Mouse (Mus musculus) hindbrain, embryonic 11.5 days (tissue): ENCODE results near the gene Frs3. TPM values are rescaled to one million over a fixed set of nuclear protein-coding genes. Genes with fewer than 3 reads are reported as not detected.

Source experiments
- ATAC-seq: fragments of 200-750 bp; cut with Nextera tagmentation; 2 replicates; pipeline ENCODE4 v1.8.0; 2017; ENCODE audit warnings: mild to moderate bottlenecking, moderate TSS enrichment, moderate library complexity; ENCODE audit not compliant: low FRiP score
- DNase-seq: peaks from one replicate; pipeline ENCODE4 v3.0.0-alpha.2; 2015; ENCODE audit warnings: low spot score
- H3K27ac ChIP-seq: fragments of 300-500 bp; sonication (generic); 2 replicates; pipeline ENCODE4 v1.5.1; 2014; ENCODE audit warnings: mild to moderate bottlenecking, low read depth, low read length
- H3K27me3 ChIP-seq: fragments of 300-500 bp; sonication (generic); 2 replicates; pipeline ENCODE4 v1.6.1; 2014; ENCODE audit warnings: mild to moderate bottlenecking, low read length, moderate library complexity, mixed read lengths; ENCODE audit not compliant: control insufficient read depth, insufficient read depth
- H3K36me3 ChIP-seq: fragments of 300-500 bp; sonication (generic); 2 replicates; pipeline ENCODE4 v1.6.1; 2014; ENCODE audit warnings: mild to moderate bottlenecking, low read length, moderate library complexity, mixed read lengths; ENCODE audit not compliant: control insufficient read depth, insufficient read depth
- H3K4me1 ChIP-seq: fragments of 300-500 bp; sonication (generic); replicated peaks from 2 replicates; pipeline ENCODE4 v1.6.1; 2014; ENCODE audit warnings: low read length, mixed read lengths; ENCODE audit not compliant: control insufficient read depth, insufficient read depth
- H3K4me2 ChIP-seq: fragments of 300-500 bp; sonication (generic); replicated peaks from 2 replicates; pipeline ENCODE4 v1.6.1; 2014; ENCODE audit warnings: mild to moderate bottlenecking, low read depth, low read length
- H3K4me3 ChIP-seq: fragments of 300-500 bp; sonication (generic); 2 replicates; pipeline ENCODE4 v1.5.1; 2014; ENCODE audit warnings: low read depth, low read length
- H3K9ac ChIP-seq: fragments of 300-500 bp; sonication (generic); 2 replicates; pipeline ENCODE4 v1.6.1; 2014; ENCODE audit warnings: low read depth, low read length
- H3K9me3 ChIP-seq: fragments of 300-500 bp; sonication (generic); 2 replicates; pipeline ENCODE4 v1.6.1; 2016; ENCODE audit warnings: low read length; ENCODE audit not compliant: control insufficient read depth
- WGBS: fragments of 180-500 bp; shearing (Covaris S2); extraction: QIAGEN DNeasy Blood & Tissue Kit; methylation state at CpG from one replicate; pipeline ENCODE4 v1.1.7; 2014; 5-methylcytosine and 5-hydroxymethylcytosine counted together
- polyA plus RNA-seq: library from polyadenylated mRNA; unstranded; fragments of >200 nt; fragmentation: Nextera tagmentation; extraction: Ambion mirVana; gene quantifications from 2 replicates; pipeline ENCODE4 v1.2.1, GENCODE M21; 2014

Gene Frs3
- polyA plus RNA-seq, 1 experiment from 2014 or later: 7.9 TPM

GRCm38 (mm10) chr17:47707961-47708360, 19.1 kb downstream of the Frs3 start:
- Histone ChIP-seq H3K9me3 (no peaks in the 10 kb centered on the region), H3K9ac (no peak overlapping the region), H3K4me1 (no peaks in the 10 kb centered on the region; the same call in 1 of the 2 replicates), H3K4me3 (no peak overlapping the region), H3K27me3 (peaks cover under 1% of the 10 kb centered on the region; the same call in 1 of the 2 replicates), H3K27ac (no peak overlapping the region), H3K36me3 (no peaks in the 10 kb centered on the region), H3K4me2 (no peak overlapping the region)
- DNase-seq (no peak), ATAC-seq (no peak)
- 91% methylated on average over 3 of the region's 3 CpGs for WGBS

DNA sequence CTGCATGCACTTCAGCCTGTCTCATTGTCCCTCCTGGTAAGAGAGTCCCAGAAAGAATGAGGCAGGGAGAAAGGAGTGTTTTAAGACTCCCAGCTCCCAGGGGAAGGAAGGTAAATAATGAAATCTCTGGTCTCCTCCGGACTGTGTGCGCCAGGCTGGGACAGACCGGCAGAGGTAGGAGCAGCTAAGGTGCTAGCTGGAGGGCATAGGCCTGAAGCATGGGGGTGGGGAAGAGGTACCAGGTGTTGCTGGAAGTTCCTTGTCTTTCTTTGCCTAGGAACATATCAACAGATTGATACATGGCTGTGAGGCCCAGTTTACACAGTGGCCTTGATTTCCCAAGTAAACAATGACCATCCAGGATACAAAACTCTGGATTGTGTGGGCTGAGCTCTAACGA, 20.1 kb downstream of the Frs3 start:
- no peak overlapping the region for H3K4me2 ChIP-seq
- WGBS: 80% methylated on average over 4 of the region's 4 CpGs
- DNase-seq (no peak), ATAC-seq (no peak)
- H3K27ac ChIP-seq: no peak overlapping the region
- H3K4me3 ChIP-seq: no peak overlapping the region
- no peaks in the 10 kb centered on the region for H3K4me1 ChIP-seq
- no peaks in the 10 kb centered on the region for H3K9me3 ChIP-seq
- no peaks in the 10 kb centered on the region for H3K27me3 ChIP-seq
- no peak overlapping the region for H3K9ac ChIP-seq
- no peaks in the 10 kb centered on the region for H3K36me3 ChIP-seq

- Histone ChIP-seq H3K27me3 (no peaks in the 10 kb centered on the region), H3K36me3 (no peaks in the 10 kb centered on the region), H3K27ac (no peak overlapping the region), H3K9ac (no peak overlapping the region), H3K9me3 (no peaks in the 10 kb centered on the region), H3K4me2 (no peak overlapping the region), H3K4me1 (no peaks in the 10 kb centered on the region), H3K4me3 (no peak overlapping the region)
- 80% methylated on average over 3 of the region's 3 CpGs for WGBS
- DNase-seq (no peak), ATAC-seq (no peak)
Measured at GRCm38 (mm10) chr17:47710036-47710435, 21.2 kb downstream of the Frs3 start.

DNA sequence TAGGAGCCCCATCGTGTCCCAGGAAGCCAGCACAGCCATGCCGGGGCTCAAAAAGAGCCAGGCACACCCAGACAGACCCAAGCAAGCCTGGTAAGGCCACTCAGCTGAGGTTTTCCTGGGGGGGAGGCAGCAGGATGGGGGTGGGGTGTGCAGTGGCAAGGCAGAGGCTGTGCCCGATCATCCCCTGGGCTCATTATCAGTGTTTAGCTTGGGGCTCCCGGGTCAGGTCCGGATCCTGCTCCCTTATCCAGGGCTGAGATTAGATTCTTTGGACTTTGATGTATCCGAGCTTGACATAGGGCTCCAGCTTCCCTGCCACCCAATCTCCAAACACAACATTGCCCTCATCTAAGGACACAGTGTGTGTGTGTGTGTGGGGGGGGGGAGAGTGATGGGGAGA, 23.1 kb downstream of the Frs3 start:
- DNase-seq (no peak), ATAC-seq (no peak)
- 71% methylated on average over 6 of the region's 6 CpGs for WGBS
- Histone ChIP-seq H3K4me3 (no peak overlapping the region), H3K4me2 (no peak overlapping the region), H3K27ac (no peak overlapping the region), H3K27me3 (no peaks in the 10 kb centered on the region), H3K36me3 (no peaks in the 10 kb centered on the region), H3K9ac (no peak overlapping the region), H3K4me1 (no peaks in the 10 kb centered on the region), H3K9me3 (no peaks in the 10 kb centered on the region)

- Histone ChIP-seq H3K4me1 (no peaks in the 10 kb centered on the region), H3K4me3 (no peak overlapping the region), H3K9ac (no peak overlapping the region), H3K27me3 (no peaks in the 10 kb centered on the region), H3K27ac (no peak overlapping the region), H3K36me3 (no peaks in the 10 kb centered on the region), H3K4me2 (no peak overlapping the region), H3K9me3 (no peaks in the 10 kb centered on the region)
- DNase-seq: no peak
- ATAC-seq: no peak
- 50% methylated on average over 11 of the region's 22 CpGs for whole genome bisulfite sequencing
Measured at GRCm38 (mm10) chr17:47712889-47713571, 24.2 kb downstream of the Frs3 start.

- Histone ChIP-seq H3K27ac (no peak overlapping the region), H3K9ac (no peak overlapping the region), H3K4me3 (no peak overlapping the region), H3K36me3 (no peaks in the 10 kb centered on the region), H3K9me3 (no peaks in the 10 kb centered on the region), H3K4me2 (no peak overlapping the region), H3K27me3 (no peaks in the 10 kb centered on the region), H3K4me1 (no peaks in the 10 kb centered on the region)
- DNase-seq: no peak
- no peak for ATAC-seq
- WGBS: 56% methylated on average over 3 of the region's 3 CpGs
Measured at GRCm38 (mm10) chr17:47715037-47715436, 26.2 kb downstream of the Frs3 start.

GRCm38 (mm10) chr17:47721183-47721582, 32.4 kb downstream of the Frs3 start:
- H3K27me3 ChIP-seq: no peaks in the 10 kb centered on the region
- no peak for ATAC-seq
- 86% methylated on average over 4 of the region's 4 CpGs for WGBS

DNA sequence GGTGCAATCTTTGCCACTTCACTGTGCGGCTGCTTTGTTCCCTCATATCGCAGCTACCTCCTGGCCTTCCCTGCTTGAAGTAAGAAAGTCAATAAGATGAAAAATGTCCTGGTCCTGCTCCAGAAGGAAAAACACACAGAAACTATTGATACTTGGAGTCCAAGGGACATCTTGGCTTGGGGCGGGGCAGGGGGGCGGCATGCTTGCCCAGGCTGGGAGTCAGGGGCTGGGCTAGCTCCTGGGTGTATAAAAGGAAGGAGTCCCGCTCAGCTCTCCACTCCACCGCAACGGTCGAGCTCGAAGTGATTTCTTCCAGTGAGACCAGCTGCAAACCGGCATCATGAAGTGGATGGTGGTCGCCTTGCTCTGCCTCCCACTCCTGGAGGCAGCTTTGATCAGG, 37.7 kb downstream of the Frs3 start, which contains the start of gene Pgc:
Pgc (plus strand) TSS at position 277 of the 400 bp plus-strand sequence.
- Histone ChIP-seq H3K36me3 (no peaks in the 10 kb centered on the region), H3K27ac (no peak within 1 kb of the TSS), H3K27me3 (no peaks in the 10 kb centered on the region), H3K4me2 (no peak within 1 kb of the TSS), H3K4me3 (no peak within 1 kb of the TSS), H3K9me3 (no peaks in the 10 kb centered on the region), H3K9ac (no peak within 1 kb of the TSS), H3K4me1 (no peaks in the 10 kb centered on the region)
- ATAC-seq (no peak), DNase-seq (no peak)
- 79% methylated on average over 11 of the region's 11 CpGs for WGBS

More at GRCm38 (mm10) chr17:47721183-47721582, 32.4 kb downstream of the Frs3 start:
- Histone ChIP-seq H3K4me1 (no peaks in the 10 kb centered on the region), H3K27ac (no peak overlapping the region), H3K9ac (no peak overlapping the region), H3K4me3 (no peak overlapping the region), H3K9me3 (no peaks in the 10 kb centered on the region), H3K36me3 (no peaks in the 10 kb centered on the region), H3K4me2 (no peak overlapping the region)
- DNase-seq: no peak
